ENCODE assay signal across 28 mouse cellular contexts in genomic region chr6:5976241-5976640, GRCm38 (mm10).
DNase-seq lines count a peak whose midpoint lies in the region; ATAC-seq and TF ChIP-seq lines count a peak whose summit lies in the region.
"Had no signal": no experiment of that assay in that cellular context is flagged by ENCODE, and none has a peak within 500 bp of the region (broad histone marks: within the 10 kb centered on the region; RNA-seq: fewer than 3 reads in every experiment).

No protein-coding gene starts in this region.

- H3K4me1 ChIP-seq in heart, embryonic 11.5 days (ENCODE audit: control insufficient read depth, insufficient read depth, low read length) = no peaks in the 10 kb centered on the region
- no peaks in the 10 kb centered on the region; the same call in 1 of the 2 replicates for H3K4me1 ChIP-seq in heart, embryonic 16.5 days (ENCODE audit: control insufficient read depth, insufficient read depth, low read length)
- no peaks in the 10 kb centered on the region for H3K4me1 ChIP-seq in kidney, postnatal 0 days (replicated peaks; ENCODE audit: insufficient read depth, low read length)
- no peaks in the 10 kb centered on the region for H3K4me1 ChIP-seq in heart, postnatal 0 days (ENCODE audit: control insufficient read depth, insufficient read depth)
- H3K4me1 ChIP-seq: embryonic facial prominence, embryonic 15.5 days; forebrain, embryonic 12.5 days; hindbrain, embryonic 10.5 days; hindbrain, embryonic 15.5 days; stomach, embryonic 15.5 days had no signal

- H3K36me3 ChIP-seq in heart, embryonic 11.5 days (ENCODE audit: control insufficient read depth, insufficient read depth, low read length) = no peaks in the 10 kb centered on the region
- no peaks in the 10 kb centered on the region for H3K36me3 ChIP-seq in heart, embryonic 16.5 days (ENCODE audit: control insufficient read depth, insufficient read depth)
- H3K36me3 ChIP-seq in kidney, postnatal 0 days (ENCODE audit: insufficient read depth, low read length) = no peaks in the 10 kb centered on the region
- no peaks in the 10 kb centered on the region for H3K36me3 ChIP-seq in heart, postnatal 0 days (replicated peaks; ENCODE audit: control insufficient read depth, insufficient read depth, low read length)
- H3K36me3 ChIP-seq: embryonic facial prominence, embryonic 10.5 days; embryonic facial prominence, embryonic 15.5 days; forebrain, embryonic 12.5 days; hindbrain, embryonic 10.5 days; hindbrain, embryonic 15.5 days; lung, embryonic 15.5 days; stomach, embryonic 15.5 days had no signal

- no peaks in the 10 kb centered on the region for H3K9me3 ChIP-seq in heart, embryonic 11.5 days (replicated peaks; ENCODE audit: control insufficient read depth, low read length)
- H3K9me3 ChIP-seq in heart, embryonic 16.5 days (replicated peaks; ENCODE audit: control insufficient read depth, low read length) = no peaks in the 10 kb centered on the region
- no peaks in the 10 kb centered on the region for H3K9me3 ChIP-seq in kidney, postnatal 0 days (replicated peaks; ENCODE audit: low read length)
- H3K9me3 ChIP-seq in heart, postnatal 0 days (replicated peaks; ENCODE audit: control insufficient read depth, low read length) = no peaks in the 10 kb centered on the region
- H3K9me3 ChIP-seq: embryonic facial prominence, embryonic 10.5 days; embryonic facial prominence, embryonic 15.5 days; forebrain, embryonic 12.5 days; hindbrain, embryonic 10.5 days; hindbrain, embryonic 15.5 days; lung, embryonic 15.5 days; stomach, embryonic 15.5 days had no signal

- 0 out of 2 replicates have a peak, but pooled peaks have one; percentile 61 for ATAC-seq in heart, embryonic 11.5 days (replicated peaks; ENCODE audit: insufficient number of reproducible peaks, low FRiP score, low TSS enrichment)
- 0 out of 2 replicates have a peak, but pooled peaks have one; percentile 28 for ATAC-seq in heart, embryonic 16.5 days (replicated peaks; ENCODE audit: extremely low read depth, insufficient read depth, low FRiP score)
- ATAC-seq in kidney, postnatal 0 days (replicated peaks; ENCODE audit: low FRiP score, low read depth) = no peak; the same call in 1 of the 2 replicates
- ATAC-seq in heart, postnatal 0 days (ENCODE audit: insufficient read depth, low read depth) = peak; percentile 39; the same call in 1 of the 2 replicates
- ATAC-seq: forebrain, postnatal 0 days; inflammation-experienced regulatory T-cells, adult 6 months; Patski had no signal

- WGBS in heart, embryonic 11.5 days (ENCODE audit: insufficient replicate concordance) = 29% methylated on average over 4 of the region's 4 CpGs
- 36% methylated on average over 4 of the region's 4 CpGs for WGBS in heart, embryonic 16.5 days
- 21% methylated on average over 4 of the region's 4 CpGs for WGBS in kidney, postnatal 0 days
- WGBS in heart, postnatal 0 days = 35% methylated on average over 4 of the region's 4 CpGs

- no peaks in the 10 kb centered on the region for H3K27me3 ChIP-seq in heart, embryonic 11.5 days (ENCODE audit: control insufficient read depth, insufficient read depth, low read length)
- no peaks in the 10 kb centered on the region for H3K27me3 ChIP-seq in heart, embryonic 16.5 days (ENCODE audit: control insufficient read depth, insufficient read depth, low read length)
- H3K27me3 ChIP-seq in kidney, postnatal 0 days (ENCODE audit: insufficient read depth, low read length) = no peaks in the 10 kb centered on the region
- no peaks in the 10 kb centered on the region for H3K27me3 ChIP-seq in heart, postnatal 0 days (ENCODE audit: control insufficient read depth, insufficient read depth, low read length)
- H3K27me3 ChIP-seq: embryonic facial prominence, embryonic 15.5 days; forebrain, embryonic 12.5 days; hindbrain, embryonic 15.5 days; lung, embryonic 15.5 days; stomach, embryonic 15.5 days had no signal

- H3K27ac ChIP-seq in heart, embryonic 11.5 days (ENCODE audit: low read depth, low read length) = peak overlapping the region; percentile 80
- H3K27ac ChIP-seq in heart, embryonic 16.5 days (ENCODE audit: low read length) = no peak overlapping the region; the same call in 1 of the 2 replicates
- no peak overlapping the region for H3K27ac ChIP-seq in kidney, postnatal 0 days
- H3K27ac ChIP-seq in heart, postnatal 0 days (ENCODE audit: low read depth) = peak overlapping the region; percentile 27
- H3K27ac ChIP-seq: embryonic facial prominence, embryonic 10.5 days; forebrain, embryonic 12.5 days; hindbrain, embryonic 10.5 days; hindbrain, embryonic 15.5 days; liver, embryonic 14.5 days; lung, embryonic 15.5 days had no signal

- no peak for DNase-seq in heart, adult 18-20 months
- no peak for DNase-seq in heart, adult 9 months (ENCODE audit: low spot score in 2 of 2)
- DNase-seq in kidney, postnatal 0 days (ENCODE audit: low spot score) = peak; percentile 73
- no peak for DNase-seq in kidney, postnatal 36 days
- peak; percentile 50 for DNase-seq in heart, postnatal 0 days (ENCODE audit: low spot score)
- DNase-seq in right cerebral cortex, postnatal 25 days = no peak
- DNase-seq: adrenal gland, postnatal 10 days; cerebellum, adult 8-10 months; cerebellum, postnatal 25 days; forebrain, postnatal 0 days; kidney, adult 2 months; layer of hippocampus, adult 9-11 months; liver; midbrain, embryonic 14.5 days; thymus, adult 2 months; thymus, postnatal 36 days had no signal

- H3K4me2 ChIP-seq in heart, embryonic 11.5 days = no peak overlapping the region
- no peak overlapping the region for H3K4me2 ChIP-seq in heart, embryonic 16.5 days (ENCODE audit: low read depth, low read length)
- H3K4me2 ChIP-seq in kidney, postnatal 0 days (ENCODE audit: low read length) = no peak overlapping the region
- H3K4me2 ChIP-seq in heart, postnatal 0 days (ENCODE audit: low read depth, low read length) = no peak overlapping the region
- H3K4me2 ChIP-seq: embryonic facial prominence, embryonic 15.5 days; forebrain, embryonic 12.5 days; hindbrain, embryonic 15.5 days; lung, embryonic 15.5 days; stomach, embryonic 15.5 days had no signal

- TF ChIP-seq CTCF in kidney, postnatal 0 days (IDR thresholded peaks at IDR 0.05; ENCODE audit: low read depth) = no peak
- TF ChIP-seq CTCF in heart, postnatal 0 days (IDR thresholded peaks at IDR 0.05; ENCODE audit: low read depth) = no peak

- no peak for TF ChIP-seq EP300 in heart, postnatal 0 days (IDR thresholded peaks at IDR 0.05; ENCODE audit: low read depth)

- no peak overlapping the region for H3K9ac ChIP-seq in heart, embryonic 11.5 days (ENCODE audit: low read depth, low read length)
- no peak overlapping the region for H3K9ac ChIP-seq in heart, embryonic 16.5 days (ENCODE audit: low read length)
- H3K9ac ChIP-seq in kidney, postnatal 0 days (ENCODE audit: low read depth, low read length) = no peak overlapping the region
- no peak overlapping the region for H3K9ac ChIP-seq in heart, postnatal 0 days (replicated peaks; ENCODE audit: low read depth, low read length)
- H3K9ac ChIP-seq: embryonic facial prominence, embryonic 15.5 days; forebrain, embryonic 12.5 days; forebrain, postnatal 0 days; hindbrain, embryonic 15.5 days; liver, embryonic 14.5 days; lung, embryonic 15.5 days; stomach, embryonic 15.5 days had no signal

- H3K4me3 ChIP-seq in heart, embryonic 11.5 days (ENCODE audit: low read depth, low read length) = no peak overlapping the region
- H3K4me3 ChIP-seq in heart, embryonic 16.5 days (ENCODE audit: low read length) = no peak overlapping the region
- no peak overlapping the region for H3K4me3 ChIP-seq in kidney, postnatal 0 days (replicated peaks; ENCODE audit: low read depth, low read length)
- no peak overlapping the region for H3K4me3 ChIP-seq in heart, postnatal 0 days (ENCODE audit: low read depth, low read length)
- H3K4me3 ChIP-seq: embryonic facial prominence, embryonic 10.5 days; embryonic facial prominence, embryonic 15.5 days; forebrain, embryonic 12.5 days; hindbrain, embryonic 10.5 days; hindbrain, embryonic 15.5 days; lung, embryonic 15.5 days; stomach, embryonic 15.5 days had no signal

Comparison
In these comparisons a context has a peak if more than half of its experiments do, and no peak if none do; other contexts are left out.
1. H3K27ac ChIP-seq: peak in heart, embryonic 11.5 days (single experiment) and heart, postnatal 0 days (single experiment); none in heart, embryonic 16.5 days (single experiment) and kidney, postnatal 0 days (single experiment).
2. DNase-seq: peak in kidney, postnatal 0 days (single experiment) and heart, postnatal 0 days (single experiment); none in heart, adult 18-20 months (0 of 2), heart, adult 9 months (0 of 2), kidney, postnatal 36 days (0 of 2) and right cerebral cortex, postnatal 25 days (single experiment).